Mouse (Mus musculus): ENCODE data around the gene Sco2.
A peak's percentile ranks its signal among the peaks of the same experiment; 100 is the strongest.

The Sco2 gene

DNA sequence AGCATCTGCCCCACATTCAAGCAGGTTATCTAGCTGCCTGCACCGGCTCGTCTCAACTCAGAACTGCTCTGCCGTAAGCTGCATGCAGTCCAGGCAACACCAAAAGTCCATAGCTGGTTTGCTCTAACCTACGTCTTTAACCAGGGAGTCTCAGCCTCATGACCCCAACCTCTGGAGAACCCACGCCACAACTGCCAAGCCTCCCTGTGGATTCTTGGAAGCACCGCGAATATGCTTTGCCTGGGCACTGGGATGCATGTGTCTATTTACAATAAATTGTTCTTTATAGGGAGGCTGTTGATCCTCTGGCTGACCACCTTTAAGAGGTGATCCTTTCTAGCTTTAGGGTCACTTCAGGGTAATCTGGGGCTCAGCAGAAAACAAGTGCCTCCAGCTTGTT lies 1.1 kb downstream of the Sco2 start:
- DNase-seq = no peak

- DNase-seq = no peak
These were observed 1.6 kb downstream of the Sco2 start for GRCm38 (mm10) chr15:89372068-89372467.

GRCm38 (mm10) chr15:89365141-89365551 lies 8.5 kb downstream of the Sco2 start:
- DNase-seq = peak; percentile 87

GRCm38 (mm10) chr15:89363051-89363450 lies 10.6 kb downstream of the Sco2 start:
- no peak for DNase-seq

DNA sequence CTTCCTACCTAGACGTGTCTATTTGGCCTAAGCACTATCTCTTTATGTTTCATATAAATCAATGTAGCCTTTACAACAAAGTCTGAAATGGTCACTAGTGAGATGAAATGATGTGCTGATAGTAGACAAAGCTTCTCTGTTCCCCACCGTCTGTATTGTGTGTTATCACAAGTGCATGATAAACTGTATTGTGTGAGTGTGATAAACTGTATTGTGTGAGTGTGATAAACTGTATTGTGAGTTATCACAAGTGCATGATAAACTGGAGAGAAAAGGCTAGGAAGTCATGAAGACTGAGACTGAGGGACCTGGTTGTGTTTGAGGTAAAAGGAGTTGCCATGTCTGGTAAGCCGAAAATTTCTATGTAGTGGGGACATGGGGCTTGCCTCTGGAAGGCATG lies 14.9 kb downstream of the Sco2 start:
- DNase-seq = no peak

GRCm38 (mm10) chr15:89356372-89356771 lies 17.3 kb downstream of the Sco2 start:
- no peak for DNase-seq

DNA sequence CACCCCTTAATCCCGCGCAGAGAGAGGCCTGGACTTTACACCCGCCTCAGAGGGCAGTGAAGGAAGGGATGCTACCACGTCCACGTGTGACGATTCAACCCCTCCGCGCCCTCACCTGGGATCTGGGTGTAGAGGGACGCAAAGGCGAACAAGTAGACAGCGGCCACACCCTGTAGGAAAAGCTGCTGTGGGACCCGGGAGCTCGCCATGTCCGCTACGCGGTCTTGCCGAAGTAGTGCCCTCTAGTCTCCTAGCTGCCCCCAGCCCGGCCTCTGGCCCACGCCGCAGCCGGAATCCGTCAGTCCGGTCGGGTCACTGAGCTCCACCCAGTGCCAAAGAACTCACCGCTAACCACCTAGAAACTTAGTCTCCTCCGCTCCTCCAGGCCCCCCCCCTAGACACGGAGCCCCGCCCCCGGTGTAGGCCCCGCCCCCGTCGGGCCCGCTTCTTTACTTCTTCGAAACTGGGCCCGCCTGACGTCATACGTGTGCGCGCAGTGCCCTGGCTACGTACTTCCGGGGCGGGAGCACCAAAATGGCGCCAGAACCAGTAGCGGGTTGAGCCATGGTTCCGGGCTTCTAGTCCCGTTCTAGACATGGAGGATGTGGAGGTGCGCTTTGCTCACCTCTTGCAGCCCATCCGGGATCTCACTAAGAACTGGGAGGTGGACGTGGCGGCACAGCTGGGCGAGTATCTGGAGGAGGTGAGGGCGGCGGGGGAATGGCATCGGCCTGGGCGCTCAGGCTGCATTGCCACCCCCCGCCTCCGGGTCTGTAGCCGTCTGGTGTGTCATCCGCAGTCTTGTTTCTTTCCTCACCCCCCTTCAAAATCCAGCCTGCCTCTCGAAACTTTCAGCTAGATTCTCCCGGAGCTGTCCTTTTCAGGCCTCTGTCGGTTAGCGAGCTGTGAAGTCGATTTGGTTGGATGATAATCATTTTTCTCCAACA lies 18.1 kb downstream of the Sco2 start, which contains the start of the genes Lmf2 and Ncaph2:
Gene Lmf2, minus strand, starts transcription at position 419 of the 947 bp plus-strand sequence.
Gene Ncaph2, plus strand, starts transcription at position 479 of the 947 bp plus-strand sequence.
- peak; percentile 92 for DNase-seq

- DNase-seq = no peak
These were observed 19.2 kb downstream of the Sco2 start for GRCm38 (mm10) chr15:89354455-89354854.

DNA sequence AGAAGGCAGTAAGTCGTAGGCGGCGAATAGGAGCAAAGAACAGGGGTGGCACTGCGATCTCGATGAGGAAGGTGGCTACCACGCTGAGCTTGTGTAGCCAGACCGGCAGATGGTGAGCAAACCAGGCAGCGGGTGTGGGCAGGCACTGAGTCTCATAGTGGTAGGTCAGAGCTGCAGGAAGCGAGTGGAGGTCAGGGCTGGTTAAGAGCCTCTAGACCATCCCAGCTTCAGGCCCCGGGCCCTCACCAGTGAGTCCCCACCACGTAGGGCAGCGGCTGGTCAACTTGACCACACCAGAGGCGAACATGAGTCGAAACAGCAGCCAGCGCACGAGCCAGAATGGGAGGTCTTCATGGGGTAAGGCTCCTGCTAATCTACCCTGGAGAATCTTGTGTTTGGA lies 19.8 kb downstream of the Sco2 start:
- DNase-seq = no peak

- no peak for DNase-seq
These were observed 20.9 kb downstream of the Sco2 start for GRCm38 (mm10) chr15:89352795-89353194.

DNA sequence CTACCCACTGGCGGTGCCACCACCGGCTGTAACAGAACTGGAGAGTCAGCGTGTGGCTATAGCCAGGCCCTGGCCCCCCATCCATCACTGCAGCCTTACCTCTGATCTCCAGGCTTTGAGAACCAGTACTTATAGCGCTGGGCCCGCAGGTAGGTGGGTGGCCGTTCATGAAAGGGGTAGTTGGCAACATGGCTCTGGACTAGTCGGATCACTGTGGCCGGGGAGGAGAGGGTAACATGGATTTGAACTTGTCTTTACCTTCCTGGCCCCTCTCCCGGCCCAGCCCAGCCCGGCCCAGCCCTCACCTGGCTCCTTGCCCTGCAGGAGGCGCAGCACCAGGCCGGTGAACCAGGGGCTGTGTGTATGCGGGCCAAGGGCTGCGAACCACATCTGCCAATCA lies 21.6 kb downstream of the Sco2 start:
- DNase-seq = no peak

GRCm38 (mm10) chr15:89351302-89351701 lies 22.3 kb downstream of the Sco2 start:
- no peak for DNase-seq

- DNase-seq = no peak
These were observed 23.2 kb downstream of the Sco2 start for GRCm38 (mm10) chr15:89350447-89350846.

DNA sequence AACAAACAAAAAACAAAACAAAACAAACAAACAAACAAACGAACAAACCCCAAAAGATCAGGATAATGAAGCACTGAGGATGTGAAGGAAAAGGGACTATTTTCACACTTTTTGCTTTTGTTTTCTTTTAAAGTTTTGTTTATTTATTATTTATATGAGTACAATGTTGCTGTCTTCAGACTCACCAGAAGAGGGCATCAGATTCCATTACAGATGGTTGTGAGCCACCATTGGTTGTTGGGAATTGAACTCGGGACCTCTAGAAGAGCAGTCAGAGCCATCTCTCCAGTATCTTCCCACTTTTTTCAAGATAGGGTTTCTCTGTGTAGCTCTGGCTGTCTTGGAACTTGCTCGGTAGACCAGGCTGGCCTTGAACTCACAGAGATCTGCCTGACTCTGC lies 30.3 kb downstream of the Sco2 start:
- DNase-seq = no peak

- no peak for DNase-seq
These were observed 32.0 kb downstream of the Sco2 start for GRCm38 (mm10) chr15:89341678-89342077.

- DNase-seq = no peak
These were observed 33.5 kb downstream of the Sco2 start for GRCm38 (mm10) chr15:89340136-89340535.

DNA sequence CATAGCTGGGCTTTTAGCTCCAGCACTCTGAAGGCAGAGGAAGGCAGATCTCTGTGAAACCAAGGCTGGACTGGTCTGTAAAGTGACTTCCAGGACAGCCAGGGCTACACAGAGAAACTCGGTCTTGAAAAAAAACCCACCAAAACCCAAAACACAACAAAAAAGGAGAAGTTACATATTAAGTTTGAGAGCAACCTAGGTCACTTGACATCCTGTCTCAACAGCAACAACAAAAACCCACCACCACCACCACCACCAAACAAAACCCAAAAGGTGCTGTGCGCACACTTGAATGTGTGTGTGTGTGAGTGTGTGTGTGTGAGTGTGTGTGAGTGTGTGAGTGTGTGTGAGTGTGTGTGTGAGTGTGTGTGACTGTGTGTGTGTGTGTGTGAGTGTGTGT lies 34.0 kb downstream of the Sco2 start:
- DNase-seq = no peak

DNA sequence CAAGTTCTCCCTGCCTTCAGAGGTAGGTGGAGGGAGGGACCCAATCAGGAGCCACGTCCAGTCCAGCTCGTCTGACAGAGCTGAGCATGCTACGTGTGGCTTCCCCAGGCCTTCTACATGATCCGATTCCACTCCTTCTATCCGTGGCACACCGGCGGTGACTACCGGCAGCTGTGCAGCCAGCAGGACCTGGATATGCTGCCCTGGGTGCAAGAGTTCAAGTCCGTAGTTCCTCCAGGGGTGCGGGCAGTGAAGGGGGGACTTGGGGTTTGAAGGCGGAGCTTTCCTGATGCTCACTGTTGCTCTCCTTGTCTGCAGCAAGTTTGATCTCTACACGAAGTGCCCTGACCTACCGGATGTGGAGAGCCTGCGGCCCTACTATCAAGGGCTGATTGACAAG lies 37.2 kb downstream of the Sco2 start:
- DNase-seq = no peak

GRCm38 (mm10) chr15:89334774-89335537 lies 38.7 kb downstream of the Sco2 start:
- no peak for DNase-seq

DNA sequence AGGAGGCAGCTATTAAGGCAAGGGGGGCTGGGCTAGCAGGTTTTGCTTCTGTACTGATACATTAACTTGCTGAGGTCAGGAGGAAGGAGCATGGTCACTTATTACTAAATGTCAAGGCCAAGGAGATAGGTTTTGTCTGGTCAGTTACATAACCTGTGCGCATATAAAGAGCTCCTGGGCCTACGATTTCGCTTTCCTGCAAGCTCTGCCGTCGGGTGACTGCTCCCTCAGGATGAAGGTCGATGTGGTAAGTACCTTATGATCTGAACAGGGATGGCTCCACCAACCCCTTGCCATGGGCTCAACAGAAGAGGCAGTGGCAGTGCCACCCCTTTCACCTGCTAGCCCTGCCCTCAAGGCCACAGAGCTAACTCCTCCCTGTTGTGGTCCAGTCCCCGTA lies 39.4 kb downstream of the Sco2 start, which contains the start of gene Miox:
Gene Miox, plus strand, starts transcription at position 128 of the 400 bp plus-strand sequence.
- DNase-seq = no peak

GRCm38 (mm10) chr15:89326441-89326840 lies 47.2 kb downstream of the Sco2 start:
- DNase-seq = no peak

DNA sequence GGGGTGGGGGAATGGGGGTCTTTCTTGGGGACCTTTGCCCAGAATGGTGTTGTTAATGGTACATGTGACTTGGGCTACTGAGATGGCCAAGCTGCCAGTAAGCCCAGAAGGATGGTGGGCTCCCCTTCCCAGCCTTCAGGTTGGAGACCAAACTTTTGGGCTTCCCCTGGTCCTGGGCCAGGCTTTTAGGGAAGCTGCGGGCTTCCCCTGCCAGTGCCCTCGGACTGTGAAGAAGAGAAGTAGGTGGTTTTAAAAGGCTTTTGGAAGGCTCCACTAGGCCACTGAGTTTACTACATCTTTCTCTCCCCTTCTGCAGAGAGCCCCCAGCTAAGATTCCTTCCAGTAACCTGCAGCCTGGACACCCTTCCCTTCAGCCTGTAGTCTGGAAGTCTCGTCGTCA lies 50.0 kb downstream of the Sco2 start:
- no peak for DNase-seq

GRCm38 (mm10) chr15:89322670-89323522 lies 50.8 kb downstream of the Sco2 start, which contains the start of gene Adm2:
Adm2 (plus strand) TSS chr15:89322720.
- DNase-seq = no peak

All from cerebellum, adult 11 months (tissue).